Mouse (Mus musculus) mouse trophoblast stem cell (cell line): ENCODE measurements around the gene Apol8.
"Not testable (repeated sequence)": the region's sequence is repeated elsewhere in the genome, so short reads cannot be mapped to it uniquely, and the experiment has no call there.

ENCODE experiments used
- in situ Hi-C, 2 experiments: fragments of 300-500 bp; cut with MseI, MboI; formaldehyde crosslinking; loops; 2 replicates in 1 of 2; 3 replicates in 1 of 2; pipeline ENCODE4 v1.15.1; 2025

Gene Apol8

DNA sequence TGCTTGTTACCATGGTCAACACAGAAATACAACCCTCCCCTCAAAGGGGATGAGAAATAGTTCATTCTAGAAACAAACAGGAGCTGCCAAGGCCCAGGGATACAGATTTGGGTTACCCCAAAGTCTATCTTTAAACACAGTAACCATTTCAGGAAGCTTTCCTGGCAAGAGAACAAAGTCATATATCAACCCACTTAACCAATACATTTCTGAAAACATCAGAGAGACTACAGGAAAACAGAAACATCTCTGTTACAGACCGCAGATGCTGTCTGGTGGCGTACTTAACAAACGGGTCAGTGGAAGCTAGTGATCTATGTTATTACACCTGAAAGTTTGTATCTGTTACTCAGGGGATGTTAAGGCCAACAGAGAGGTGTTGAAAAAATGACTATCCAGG lies 51.5 kb downstream of the Apol8 start:
- in situ Hi-C loops = not testable (repeated sequence)

DNA sequence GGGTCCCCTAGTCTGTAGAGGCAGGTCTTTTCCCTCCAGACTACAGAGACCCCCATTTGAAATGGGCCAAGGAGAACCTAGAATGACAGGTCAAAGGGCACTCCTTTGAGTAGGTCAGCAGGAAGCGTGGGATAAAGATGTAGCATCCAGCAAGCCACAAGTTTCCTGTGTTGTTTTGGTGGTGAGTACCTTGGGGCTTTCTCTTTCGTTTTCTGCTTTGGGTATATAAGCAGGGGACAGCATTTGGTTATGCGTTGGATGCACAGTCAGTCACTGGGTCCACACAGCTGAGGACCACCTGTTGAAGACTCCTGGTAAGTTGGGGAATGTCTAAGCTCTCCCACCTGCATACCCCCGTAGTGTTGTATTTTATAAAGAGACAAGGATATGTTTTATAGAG lies 58.1 kb downstream of the Apol8 start, which contains the start of gene Apol7e:
Apol7e (plus strand) TSS at position 202 of the 400 bp plus-strand sequence.
- in situ Hi-C loops = not testable (repeated sequence)
